Mouse (Mus musculus) embryonic fibroblast, embryonic 13.5 days (primary cell): ENCODE results near the gene Kcnd3. TPM values are rescaled to one million over a fixed set of nuclear protein-coding genes. Genes with fewer than 3 reads are reported as not detected.

ENCODE experiments used
- H3K27ac ChIP-seq: 2 replicates; pipeline ENCODE4 v1.5.1; 2012; ENCODE audit warnings: low read length, control low read depth, inconsistent platforms; ENCODE audit not compliant: insufficient read depth
- H3K4me1 ChIP-seq: 2 replicates; pipeline ENCODE4 v1.6.1; 2011; ENCODE audit warnings: low read length; ENCODE audit not compliant: control insufficient read depth, insufficient read depth
- H3K4me3 ChIP-seq: 2 replicates; pipeline ENCODE4 v1.5.1; 2011; ENCODE audit warnings: mild to moderate bottlenecking, control low read depth, low read length; ENCODE audit not compliant: insufficient read depth
- CTCF ChIP-seq: IDR thresholded peaks from 2 replicates; pipeline ENCODE4 v1.5.1; 2011; ENCODE audit warnings: mild to moderate bottlenecking, control low read depth, low read length, moderate library complexity, borderline replicate concordance; ENCODE audit not compliant: insufficient read depth
- POLR2A ChIP-seq: IDR thresholded peaks from 2 replicates; pipeline ENCODE4 v1.6.1; 2011; ENCODE audit warnings: low read depth, mild to moderate bottlenecking, control low read depth, low read length, moderate library complexity
- polyA plus RNA-seq: library from polyadenylated mRNA; stranded (reverse); fragments of >200 nt; gene quantifications from 2 replicates; pipeline ENCODE4 v1.2.4, GENCODE M21; 2011; ENCODE audit warnings: low read depth; ENCODE audit not compliant: missing spikeins, insufficient read length

The Kcnd3 gene
- polyA plus RNA-seq, 1 experiment: 0.25 TPM

- H3K4me3 ChIP-seq: no peak overlapping the region
- no peaks in the 10 kb centered on the region for H3K4me1 ChIP-seq
- H3K27ac ChIP-seq: no peak overlapping the region
- no peak for TF ChIP-seq CTCF
- TF ChIP-seq POLR2A: no peak
These were observed 59.7 kb downstream of the Kcnd3 start for GRCm38 (mm10) chr3:105511836-105512235.

GRCm38 (mm10) chr3:105514215-105514614, 62.1 kb downstream of the Kcnd3 start:
- Histone ChIP-seq H3K4me1 (no peaks in the 10 kb centered on the region), H3K27ac (no peak overlapping the region), H3K4me3 (no peak overlapping the region)
- no peak for TF ChIP-seq POLR2A
- TF ChIP-seq CTCF: no peak

GRCm38 (mm10) chr3:105515035-105515434, 62.9 kb downstream of the Kcnd3 start:
- Histone ChIP-seq H3K4me1 (no peaks in the 10 kb centered on the region), H3K4me3 (no peak overlapping the region), H3K27ac (no peak overlapping the region)
- TF ChIP-seq POLR2A (no peak), CTCF (no peak)

- H3K4me3 ChIP-seq: no peak overlapping the region
- no peaks in the 10 kb centered on the region for H3K4me1 ChIP-seq
- no peak overlapping the region for H3K27ac ChIP-seq
- TF ChIP-seq POLR2A: no peak
These were observed 63.5 kb downstream of the Kcnd3 start for GRCm38 (mm10) chr3:105515640-105516039.

- TF ChIP-seq POLR2A (no peak), CTCF (no peak)
- no peak overlapping the region for H3K27ac ChIP-seq
- no peaks in the 10 kb centered on the region for H3K4me1 ChIP-seq
- no peak overlapping the region for H3K4me3 ChIP-seq
These were observed 68.3 kb downstream of the Kcnd3 start for GRCm38 (mm10) chr3:105520446-105520845.

GRCm38 (mm10) chr3:105521178-105521631, 69.1 kb downstream of the Kcnd3 start:
- no peaks in the 10 kb centered on the region for H3K4me1 ChIP-seq
- H3K27ac ChIP-seq: no peak overlapping the region
- no peak for TF ChIP-seq POLR2A
- TF ChIP-seq CTCF: no peak
- no peak overlapping the region for H3K4me3 ChIP-seq

GRCm38 (mm10) chr3:105521639-105522038, 69.5 kb downstream of the Kcnd3 start:
- no peak overlapping the region for H3K27ac ChIP-seq
- H3K4me1 ChIP-seq: no peaks in the 10 kb centered on the region
- no peak for TF ChIP-seq POLR2A
- no peak for TF ChIP-seq CTCF
- H3K4me3 ChIP-seq: no peak overlapping the region

GRCm38 (mm10) chr3:105528860-105529259, 76.7 kb downstream of the Kcnd3 start:
- Histone ChIP-seq H3K4me1 (no peaks in the 10 kb centered on the region; the same call in 1 of the 2 replicates), H3K4me3 (no peak overlapping the region), H3K27ac (no peak overlapping the region)
- no peak for TF ChIP-seq POLR2A
- TF ChIP-seq CTCF: no peak

GRCm38 (mm10) chr3:105529700-105530099, 77.6 kb downstream of the Kcnd3 start:
- Histone ChIP-seq H3K27ac (no peak overlapping the region), H3K4me1 (no peaks in the 10 kb centered on the region; the same call in 1 of the 2 replicates), H3K4me3 (no peak overlapping the region)
- TF ChIP-seq CTCF: no peak
- TF ChIP-seq POLR2A: no peak

GRCm38 (mm10) chr3:105530363-105531130, 78.4 kb downstream of the Kcnd3 start:
- no peaks in the 10 kb centered on the region; the same call in 1 of the 2 replicates for H3K4me1 ChIP-seq
- H3K27ac ChIP-seq: no peak overlapping the region
- no peak for TF ChIP-seq CTCF
- TF ChIP-seq POLR2A: no peak
- H3K4me3 ChIP-seq: no peak overlapping the region

GRCm38 (mm10) chr3:105538406-105538805, 86.3 kb downstream of the Kcnd3 start:
- H3K4me1 ChIP-seq: peaks cover 3% of the 10 kb centered on the region; the same call in 1 of the 2 replicates
- H3K4me3 ChIP-seq: no peak overlapping the region
- TF ChIP-seq POLR2A: no peak
- TF ChIP-seq CTCF: no peak
- H3K27ac ChIP-seq: no peak overlapping the region
